Mouse (Mus musculus) adrenal gland, postnatal 14 days (tissue): ENCODE measurements around the gene AL732309.1. TPM values are rescaled to one million over a fixed set of nuclear protein-coding genes. Genes with fewer than 3 reads are reported as not detected.

Source experiments
- DNase-seq: peaks from one replicate; pipeline ENCODE4 v3.0.0; 2021; ENCODE audit warnings: mixed read lengths
- total RNA-seq: library from RNA; stranded (reverse); gene quantifications from 2 replicates; pipeline ENCODE4 v1.2.3, GENCODE M21; 2021

AL732309.1 gene
- total RNA-seq, 1 experiment from 2014 or later = 3.9 TPM

- DNase-seq = no peak
Measured at GRCm38 (mm10) chr2:25214444-25214843, 32.2 kb downstream of the AL732309.1 start, which contains the start of gene Stpg3. TSS of gene Stpg3 (minus strand) at chr2:25214637.

- no peak for DNase-seq
Measured at GRCm38 (mm10) chr2:25213266-25213865, 33.3 kb downstream of the AL732309.1 start.

- DNase-seq = peak; percentile 96
Measured at GRCm38 (mm10) chr2:25211121-25211670, 35.5 kb downstream of the AL732309.1 start, which contains the start of gene Nelfb. TSS of gene Nelfb (minus strand) at chr2:25211489.

- no peak for DNase-seq
Measured at GRCm38 (mm10) chr2:25210686-25211085, 36.0 kb downstream of the AL732309.1 start.

- DNase-seq = no peak
Measured at GRCm38 (mm10) chr2:25207593-25207992, 39.1 kb downstream of the AL732309.1 start.

- DNase-seq = peak; percentile 39
Measured at GRCm38 (mm10) chr2:25203631-25204214, 42.9 kb downstream of the AL732309.1 start.

GRCm38 (mm10) chr2:25200631-25201030, 46.0 kb downstream of the AL732309.1 start:
- no peak for DNase-seq

- no peak for DNase-seq
Measured at GRCm38 (mm10) chr2:25197946-25198345, 48.7 kb downstream of the AL732309.1 start.

- DNase-seq = peak; percentile 44
Measured at GRCm38 (mm10) chr2:25197191-25197590, 49.5 kb downstream of the AL732309.1 start.

- DNase-seq = peak; percentile 92
Measured at GRCm38 (mm10) chr2:25196172-25196954, 50.3 kb downstream of the AL732309.1 start, which contains the start of gene Tor4a. TSS of gene Tor4a (minus strand) at chr2:25196886.

GRCm38 (mm10) chr2:25195211-25196156, 51.2 kb downstream of the AL732309.1 start:
- peak; percentile 87 for DNase-seq

Other genes starting within 250 kb of the AL732309.1 start
- gene Nsmf, start 192.5 kb downstream of the AL732309.1 start, total RNA-seq = 58.5 and 61.2 TPM in 2 replicates
- 1.3 and 7.7 TPM in 2 replicates for gene Entpd8, start 166.6 kb downstream of the AL732309.1 start, total RNA-seq
- gene Noxa1, start 151.7 kb downstream of the AL732309.1 start, total RNA-seq = not detected in 2 replicates
- 8.7 and 9.5 TPM in 2 replicates for gene Nrarp, start 66.1 kb downstream of the AL732309.1 start, total RNA-seq
- 13.9 and 21.3 TPM in 2 replicates for gene Tor4a, start 50.0 kb downstream of the AL732309.1 start, total RNA-seq
- gene Nelfb, start 35.4 kb downstream of the AL732309.1 start, total RNA-seq = 41.6 and 47.1 TPM in 2 replicates
- gene Stpg3, start 32.2 kb downstream of the AL732309.1 start, total RNA-seq = not detected in 2 replicates
- not detected in 2 replicates for gene Fam166a, start 28.1 kb downstream of the AL732309.1 start, total RNA-seq
- gene Tubb4b, start 22.2 kb downstream of the AL732309.1 start, total RNA-seq = 290 and 294 TPM in 2 replicates
- gene Slc34a3, start 12.5 kb downstream of the AL732309.1 start, total RNA-seq = not detected in 2 replicates
- gene Rnf224, start 10.1 kb downstream of the AL732309.1 start, total RNA-seq = not detected in 2 replicates
- 7.2 and 7.9 TPM in 2 replicates for gene Rnf208, start 4.6 kb downstream of the AL732309.1 start, total RNA-seq
- not detected in 2 replicates for gene Cysrt1, start 4.4 kb downstream of the AL732309.1 start, total RNA-seq
- gene Tmem203, start 8.6 kb upstream of the AL732309.1 start, total RNA-seq = 25.6 and 31.0 TPM in 2 replicates
- 10.9 and 13.4 TPM in 2 replicates for gene Tprn, start 15.8 kb upstream of the AL732309.1 start, total RNA-seq
- 45.8 and 49.8 TPM in 2 replicates for gene Ssna1, start 25.6 kb upstream of the AL732309.1 start, total RNA-seq
- gene Anapc2, start 25.6 kb upstream of the AL732309.1 start, total RNA-seq = 63.9 and 66.1 TPM in 2 replicates
- gene Tmem210, start 41.3 kb upstream of the AL732309.1 start, total RNA-seq = not detected in 2 replicates
- not detected in 2 replicates for gene Lrrc26, start 43.1 kb upstream of the AL732309.1 start, total RNA-seq
- gene Grin1, start 72.3 kb upstream of the AL732309.1 start, total RNA-seq = 9.7 and 11.0 TPM in 2 replicates
- 43.1 and 45.7 TPM in 2 replicates for gene Man1b1, start 85.5 kb upstream of the AL732309.1 start, total RNA-seq
- 19.9 and 20.8 TPM in 2 replicates for gene Dpp7, start 109.5 kb upstream of the AL732309.1 start, total RNA-seq
- 8.7 and 11.8 TPM in 2 replicates for gene Uap1l1, start 118.8 kb upstream of the AL732309.1 start, total RNA-seq
- 3.4 and 3.5 TPM in 2 replicates for gene Sapcd2, start 125.5 kb upstream of the AL732309.1 start, total RNA-seq
- 7.6 and 9.5 TPM in 2 replicates for gene Entpd2, start 149.0 kb upstream of the AL732309.1 start, total RNA-seq
- 77.2 and 90.9 TPM in 2 replicates for gene Npdc1, start 152.5 kb upstream of the AL732309.1 start, total RNA-seq
- gene Fut7, start 176.4 kb upstream of the AL732309.1 start, total RNA-seq = 4.7 TPM in 1 of 2 replicates, not detected in the other
- gene Abca2, start 181.8 kb upstream of the AL732309.1 start, total RNA-seq = 29.3 and 30.1 TPM in 2 replicates
- gene Clic3, start 210.0 kb upstream of the AL732309.1 start, total RNA-seq = 0.74 and 1.0 TPM in 2 replicates
- 36.2 and 42.6 TPM in 2 replicates for gene Paxx, start 214.2 kb upstream of the AL732309.1 start, total RNA-seq
- gene Ptgds, start 223.2 kb upstream of the AL732309.1 start, total RNA-seq = 8.7 and 9.9 TPM in 2 replicates
- not detected in 2 replicates for gene Lcn12, start 247.0 kb upstream of the AL732309.1 start, total RNA-seq